Mouse (Mus musculus): ENCODE measurements at regions not wholly inside any gene's neighbourhood (a gene's known extent, or its start where the extent isn't known, plus 50 kb on each side); places are given as distances from the start of the nearest gene placed in this dataset.

DNA sequence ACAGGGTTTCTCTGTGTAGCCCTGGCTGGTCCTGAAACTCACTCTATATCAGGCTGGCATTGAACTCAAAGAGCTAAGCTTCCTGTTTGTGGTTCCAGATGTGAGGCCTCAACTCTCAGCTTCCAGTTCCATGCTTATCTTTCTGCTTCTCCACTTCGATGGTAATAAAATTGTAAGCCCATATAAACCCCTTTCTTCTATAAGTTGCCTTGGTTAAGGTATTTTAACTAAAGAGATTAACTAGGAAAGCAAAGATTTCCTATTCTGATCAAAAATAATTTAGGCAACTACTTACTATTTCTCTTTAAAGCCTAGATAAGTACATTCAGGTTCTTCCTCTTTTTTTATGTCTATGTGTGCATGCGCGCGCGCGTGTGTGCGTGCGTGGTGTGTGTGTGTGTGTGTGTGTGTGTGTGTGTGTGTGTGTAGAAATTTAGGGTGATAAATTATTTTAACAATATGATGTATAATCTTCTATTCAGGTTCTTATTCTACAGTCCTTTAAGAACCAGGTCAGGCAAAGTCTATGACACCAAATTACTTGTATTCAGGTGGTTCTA is 190.3 kb upstream of the Kbtbd8 start:
- WGBS: 99% methylated on average over 8 of the region's 8 CpGs
- H3K36me3 ChIP-seq (ENCODE audit: insufficient read depth): no peaks in the 10 kb centered on the region
- ATAC-seq: no peak

DNA sequence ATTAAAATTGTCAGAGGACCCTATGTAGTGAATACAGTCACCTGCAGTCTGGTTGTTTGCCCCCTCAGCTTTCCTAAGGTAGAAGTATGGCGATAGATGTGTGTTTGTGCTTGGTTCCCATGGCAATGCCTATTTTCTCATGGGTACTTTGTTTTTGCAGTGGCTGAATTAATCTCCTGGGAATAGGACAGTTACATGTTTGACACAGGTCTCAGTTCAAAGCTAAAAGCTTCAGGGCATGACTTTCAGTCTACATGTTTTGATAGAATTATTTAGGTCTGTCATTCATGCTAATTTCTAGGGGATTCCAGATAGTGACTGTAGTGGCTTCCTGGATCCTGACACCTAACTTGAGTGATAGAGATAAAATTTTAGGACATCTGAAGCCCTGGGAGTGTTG is 191.6 kb upstream of the Kbtbd8 start:
- TF ChIP-seq CTCF (IDR thresholded peaks at IDR 0.05; ENCODE audit: low read depth): no peak
- no peak overlapping the region for H3K9ac ChIP-seq
- H3K27me3 ChIP-seq (ENCODE audit: insufficient read depth, low read length): no peaks in the 10 kb centered on the region
- whole genome bisulfite sequencing: 84% methylated on average over 1 of the region's 1 CpGs
- DNase-seq (no peak), ATAC-seq (no peak)
- no peaks in the 10 kb centered on the region for H3K4me1 ChIP-seq (ENCODE audit: insufficient read depth)
- H3K36me3 ChIP-seq (ENCODE audit: insufficient read depth): no peaks in the 10 kb centered on the region
- no peak overlapping the region for H3K4me3 ChIP-seq (ENCODE audit: low read depth, low read length)
- H3K9me3 ChIP-seq (ENCODE audit: low read length): no peaks in the 10 kb centered on the region
- no peak overlapping the region for H3K4me2 ChIP-seq (ENCODE audit: low read depth)
- no peak overlapping the region for H3K27ac ChIP-seq (ENCODE audit: low read depth, low read length)

More for the DNA sequence above, 190.3 kb upstream of the Kbtbd8 start:
- Histone ChIP-seq H3K27me3 (ENCODE audit: insufficient read depth, low read length) (no peaks in the 10 kb centered on the region), H3K4me2 (ENCODE audit: low read depth) (no peak overlapping the region), H3K27ac (ENCODE audit: low read depth, low read length) (no peak overlapping the region), H3K9me3 (ENCODE audit: low read length) (no peaks in the 10 kb centered on the region), H3K9ac (no peak overlapping the region), H3K4me1 (ENCODE audit: insufficient read depth) (no peaks in the 10 kb centered on the region), H3K4me3 (ENCODE audit: low read depth, low read length) (no peak overlapping the region)
- DNase-seq: no peak
- no peak for TF ChIP-seq CTCF (IDR thresholded peaks at IDR 0.05; ENCODE audit: low read depth)

DNA sequence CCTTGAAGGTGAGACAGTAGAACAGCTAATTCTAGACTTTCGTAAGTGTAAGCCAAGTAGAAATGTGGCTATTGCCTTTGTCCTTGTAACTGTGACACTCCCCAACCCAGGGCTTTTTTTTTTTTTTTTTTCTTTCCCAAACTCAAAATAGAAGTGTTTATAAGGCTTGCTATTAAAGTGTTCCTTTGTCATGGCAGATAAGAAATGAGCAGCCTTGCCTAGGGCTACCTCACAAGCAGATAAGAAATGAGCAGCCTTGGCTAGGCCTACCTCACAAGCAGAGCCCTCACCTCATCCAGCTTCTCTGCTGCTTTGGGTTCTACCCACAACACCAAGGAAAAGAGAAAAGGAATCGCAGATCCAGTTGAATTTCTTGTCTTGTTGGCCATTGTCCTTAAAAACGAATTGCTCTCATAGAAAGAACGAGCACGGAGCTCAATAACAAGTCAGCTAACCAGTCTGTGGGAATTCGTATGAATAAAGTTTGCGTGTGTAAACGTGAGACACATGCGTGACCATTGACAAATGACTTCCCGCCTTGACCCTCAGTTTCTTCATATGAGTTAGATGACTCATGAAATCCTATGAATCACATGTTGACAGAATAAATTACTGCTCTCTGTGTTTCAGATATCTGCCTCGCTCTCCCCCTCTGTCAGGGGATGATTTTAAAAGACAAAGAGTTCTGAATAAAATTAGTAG is 192.6 kb upstream of the Kbtbd8 start:
- no peak overlapping the region for H3K27ac ChIP-seq (ENCODE audit: low read depth, low read length)
- no peak for DNase-seq
- no peaks in the 10 kb centered on the region for H3K36me3 ChIP-seq (ENCODE audit: insufficient read depth)
- H3K4me3 ChIP-seq (ENCODE audit: low read depth, low read length): no peak overlapping the region
- WGBS: 91% methylated on average over 11 of the region's 11 CpGs
- H3K9me3 ChIP-seq (ENCODE audit: low read length): no peaks in the 10 kb centered on the region
- no peaks in the 10 kb centered on the region for H3K27me3 ChIP-seq (ENCODE audit: insufficient read depth, low read length)
- TF ChIP-seq CTCF (IDR thresholded peaks at IDR 0.05; ENCODE audit: low read depth): no peak
- no peak overlapping the region for H3K9ac ChIP-seq
- no peak for ATAC-seq
- no peaks in the 10 kb centered on the region for H3K4me1 ChIP-seq (ENCODE audit: insufficient read depth)
- H3K4me2 ChIP-seq (ENCODE audit: low read depth): no peak overlapping the region

GRCm38 (mm10) chr6:94921741-94922140 is 195.3 kb upstream of the Kbtbd8 start:
- Histone ChIP-seq H3K27ac (ENCODE audit: low read depth, low read length) (no peak overlapping the region), H3K4me1 (ENCODE audit: insufficient read depth) (no peaks in the 10 kb centered on the region), H3K4me2 (ENCODE audit: low read depth) (no peak overlapping the region), H3K9me3 (ENCODE audit: low read length) (no peaks in the 10 kb centered on the region), H3K9ac (no peak overlapping the region), H3K4me3 (ENCODE audit: low read depth, low read length) (no peak overlapping the region), H3K27me3 (ENCODE audit: insufficient read depth, low read length) (no peaks in the 10 kb centered on the region), H3K36me3 (ENCODE audit: insufficient read depth) (no peaks in the 10 kb centered on the region)
- ATAC-seq (no peak), DNase-seq (no peak)
- 75% methylated on average over 2 of the region's 2 CpGs for WGBS
- no peak for TF ChIP-seq CTCF (IDR thresholded peaks at IDR 0.05; ENCODE audit: low read depth)

GRCm38 (mm10) chr6:94920770-94921169 is 196.3 kb upstream of the Kbtbd8 start:
- Histone ChIP-seq H3K4me1 (ENCODE audit: insufficient read depth) (no peaks in the 10 kb centered on the region), H3K4me2 (ENCODE audit: low read depth) (no peak overlapping the region), H3K36me3 (ENCODE audit: insufficient read depth) (no peaks in the 10 kb centered on the region), H3K27ac (ENCODE audit: low read depth, low read length) (no peak overlapping the region), H3K9ac (no peak overlapping the region), H3K9me3 (ENCODE audit: low read length) (no peaks in the 10 kb centered on the region), H3K27me3 (ENCODE audit: insufficient read depth, low read length) (no peaks in the 10 kb centered on the region), H3K4me3 (ENCODE audit: low read depth, low read length) (no peak overlapping the region)
- WGBS: 97% methylated on average over 2 of the region's 2 CpGs
- no peak for DNase-seq
- ATAC-seq: no peak
- no peak for TF ChIP-seq CTCF (IDR thresholded peaks at IDR 0.05; ENCODE audit: low read depth)

GRCm38 (mm10) chr6:94919194-94919743 is 197.8 kb upstream of the Kbtbd8 start:
- 88% methylated on average over 5 of the region's 5 CpGs for WGBS

DNA sequence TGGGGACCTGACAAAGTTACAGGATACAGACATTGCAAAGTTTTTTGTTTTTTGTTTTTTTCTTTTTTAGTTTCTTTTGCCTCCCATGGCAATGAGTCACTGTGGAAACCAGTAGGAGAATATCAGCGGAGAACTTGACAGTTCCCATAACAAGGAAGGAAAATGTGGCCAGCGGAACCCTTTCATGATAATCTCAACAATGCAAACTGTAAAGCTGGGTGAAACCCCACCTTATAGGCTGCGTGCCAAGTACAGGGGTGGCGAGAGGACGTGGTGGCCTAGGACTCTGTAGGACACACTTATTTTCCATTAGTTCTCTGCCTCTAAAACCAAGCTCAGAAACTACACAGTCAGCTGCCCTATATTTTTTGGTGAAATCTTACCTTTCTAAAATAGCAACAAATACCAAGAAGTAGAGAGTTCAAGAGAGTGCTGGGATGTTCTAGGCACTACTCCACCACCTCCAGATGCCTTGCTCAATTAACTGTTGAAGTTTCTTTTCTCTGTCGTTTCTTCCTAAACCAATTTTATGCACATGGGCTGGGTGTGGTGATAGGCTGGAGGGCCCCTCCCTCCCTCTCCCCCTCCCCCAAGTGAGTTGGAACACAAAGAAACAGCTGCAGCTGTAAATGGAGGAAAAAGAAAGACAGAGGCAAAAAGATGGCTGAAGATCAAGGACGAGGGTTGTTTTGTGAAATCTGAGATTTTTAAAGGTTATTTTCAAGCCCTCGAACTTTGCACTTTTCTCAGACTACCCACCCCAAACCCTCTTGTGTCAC is 201.0 kb upstream of the Kbtbd8 start:
- no peak for TF ChIP-seq CTCF (IDR thresholded peaks at IDR 0.05; ENCODE audit: low read depth)
- Histone ChIP-seq H3K27ac (ENCODE audit: low read depth, low read length) (no peak overlapping the region), H3K9me3 (ENCODE audit: low read length) (no peaks in the 10 kb centered on the region), H3K9ac (no peak overlapping the region), H3K4me3 (ENCODE audit: low read depth, low read length) (no peak overlapping the region), H3K4me1 (ENCODE audit: insufficient read depth) (no peaks in the 10 kb centered on the region), H3K4me2 (ENCODE audit: low read depth) (no peak overlapping the region), H3K36me3 (ENCODE audit: insufficient read depth) (no peaks in the 10 kb centered on the region), H3K27me3 (ENCODE audit: insufficient read depth, low read length) (no peaks in the 10 kb centered on the region)
- ATAC-seq (no peak), DNase-seq (no peak)
- WGBS: 54% methylated on average over 8 of the region's 8 CpGs

More at GRCm38 (mm10) chr6:94919194-94919743, 197.8 kb upstream of the Kbtbd8 start:
- H3K27me3 ChIP-seq (ENCODE audit: insufficient read depth, low read length): no peaks in the 10 kb centered on the region
- DNase-seq (no peak), ATAC-seq (no peak)
- no peaks in the 10 kb centered on the region for H3K4me1 ChIP-seq (ENCODE audit: insufficient read depth)
- H3K36me3 ChIP-seq (ENCODE audit: insufficient read depth): no peaks in the 10 kb centered on the region
- no peak for TF ChIP-seq CTCF (IDR thresholded peaks at IDR 0.05; ENCODE audit: low read depth)
- H3K4me3 ChIP-seq (ENCODE audit: low read depth, low read length): no peak overlapping the region
- no peaks in the 10 kb centered on the region for H3K9me3 ChIP-seq (ENCODE audit: low read length)
- H3K9ac ChIP-seq: no peak overlapping the region
- no peak overlapping the region for H3K27ac ChIP-seq (ENCODE audit: low read depth, low read length)
- H3K4me2 ChIP-seq (ENCODE audit: low read depth): no peak overlapping the region
